Mouse (Mus musculus) cerebellum, postnatal 10 days (tissue): ENCODE measurements at regions not wholly inside any gene's neighbourhood (a gene's known extent, or its start where the extent isn't known, plus 50 kb on each side); places are given as distances from the start of the nearest gene placed in this dataset.

Source experiments
- DNase-seq, 2 experiments: peaks; one replicate each; pipeline ENCODE4 v3.0.0; 2021; ENCODE audit warnings: mixed read lengths in 2 of 2

GRCm38 (mm10) chr12:68871259-68871658 lies 287.7 kb downstream of the Rps29 start:
- no peak for DNase-seq

DNA sequence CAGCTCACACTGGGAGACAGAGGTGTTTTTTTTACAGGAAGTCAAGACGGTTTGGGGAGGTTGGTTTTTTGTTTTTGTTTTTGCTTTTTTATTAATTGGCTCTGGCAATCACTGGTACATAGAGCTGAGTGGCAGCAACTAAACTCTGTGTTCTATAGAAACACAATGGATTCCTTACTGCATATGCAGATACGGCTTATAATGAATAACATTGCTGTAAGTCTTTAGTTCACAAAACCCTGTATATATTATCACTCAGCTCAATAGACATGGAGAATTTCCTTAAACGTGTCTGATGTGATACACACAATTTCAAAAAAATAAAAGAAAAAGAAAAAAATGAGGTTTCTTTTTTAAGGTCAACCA lies 296.0 kb downstream of the Rps29 start:
- DNase-seq = no peak

DNA sequence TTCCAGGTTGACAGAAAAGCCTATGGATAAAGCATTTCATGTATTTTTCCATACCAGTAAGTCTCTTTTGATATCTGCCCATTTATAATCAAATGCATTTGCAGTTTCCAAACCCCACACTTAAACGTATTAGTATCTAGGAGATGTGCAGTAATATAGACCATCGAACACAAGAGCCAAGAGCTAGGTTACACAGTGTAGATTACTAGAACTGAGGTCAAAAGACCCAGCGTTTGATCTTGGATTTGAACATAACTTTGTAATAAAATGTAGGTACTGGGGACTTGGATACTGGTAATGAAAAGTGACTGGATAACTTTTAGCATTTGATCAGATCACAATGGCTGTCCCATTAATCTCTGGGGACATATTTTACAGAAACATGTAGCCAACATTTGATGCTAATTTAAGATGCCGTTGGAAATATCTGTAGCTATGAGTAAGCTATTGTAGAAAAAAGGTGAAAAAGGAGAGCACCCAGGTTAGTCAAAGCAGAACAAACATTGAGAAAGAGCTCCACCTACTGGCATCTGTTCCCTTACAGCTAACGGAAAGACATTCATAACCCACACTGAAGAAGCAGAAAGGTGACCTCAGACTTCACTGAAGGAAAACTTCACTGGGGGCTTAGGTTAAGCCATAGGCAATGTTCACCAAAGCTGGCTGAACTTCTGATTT lies 296.5 kb downstream of the Rps29 start:
- peak; percentile 87 to 93 for DNase-seq

DNA sequence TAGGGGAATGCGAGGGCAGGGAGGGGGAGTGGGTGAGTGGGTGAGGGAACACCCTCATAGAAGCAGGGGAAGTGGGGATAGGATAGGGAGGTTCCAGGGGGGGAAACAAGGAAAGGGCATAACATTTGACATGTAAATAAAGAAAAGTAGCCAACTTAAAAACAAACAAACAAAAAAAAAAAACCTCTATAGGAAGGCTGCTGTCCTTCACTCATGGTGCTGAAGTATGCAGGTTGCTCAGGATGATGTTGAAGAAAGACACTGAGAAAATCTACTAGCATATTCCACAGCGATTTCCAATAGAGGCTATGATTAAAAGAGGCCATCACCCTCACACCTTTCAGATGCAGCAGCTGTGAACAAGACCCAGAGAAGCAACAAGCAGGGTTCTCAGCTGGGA lies 298.7 kb downstream of the Rps29 start:
- DNase-seq = no peak

- DNase-seq = peak; percentile 41 to 44
These were observed 309.3 kb downstream of the Rps29 start for GRCm38 (mm10) chr12:68849616-68850140.

DNA sequence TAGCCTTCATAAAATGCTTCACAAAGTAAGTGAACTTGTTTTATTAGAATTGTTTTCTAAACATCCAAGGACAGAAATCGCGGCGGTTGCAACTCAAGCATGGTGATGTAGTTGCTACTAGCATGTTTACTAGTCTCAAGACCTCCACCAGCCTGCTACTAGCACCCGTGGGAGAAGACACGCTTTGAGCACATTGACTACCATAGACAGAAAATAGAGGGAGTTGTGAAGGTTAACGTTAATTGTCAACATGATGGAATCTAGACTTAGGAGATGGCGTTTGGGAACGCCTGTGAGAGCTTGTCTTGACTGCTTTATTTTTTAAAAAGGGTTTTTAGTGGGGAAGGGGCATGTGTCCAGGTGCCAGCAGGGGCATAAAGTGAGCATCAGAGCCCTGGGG lies 318.2 kb downstream of the Rps29 start:
- no peak for DNase-seq

DNA sequence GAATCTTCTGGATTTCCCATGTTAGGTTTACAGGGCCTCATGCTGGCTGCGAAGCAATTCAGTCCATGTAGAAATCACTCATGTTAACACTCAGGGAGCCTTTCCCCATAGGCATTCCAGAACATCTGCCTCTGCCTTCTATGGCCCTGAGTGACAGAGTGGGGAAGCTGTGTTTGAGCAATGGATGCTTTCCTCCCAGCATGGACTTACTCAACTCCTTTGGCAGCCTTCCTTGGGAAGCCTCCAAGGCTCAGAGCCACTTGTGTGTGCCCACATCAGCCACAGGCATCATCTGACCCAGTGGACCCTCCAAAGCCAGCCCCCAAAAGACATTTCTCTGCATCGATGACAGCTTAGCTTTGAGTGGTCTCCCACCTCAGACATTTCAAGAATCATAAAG lies 318.8 kb downstream of the Rps29 start:
- peak in 1 of 2 experiments; percentile 13 for DNase-seq

DNA sequence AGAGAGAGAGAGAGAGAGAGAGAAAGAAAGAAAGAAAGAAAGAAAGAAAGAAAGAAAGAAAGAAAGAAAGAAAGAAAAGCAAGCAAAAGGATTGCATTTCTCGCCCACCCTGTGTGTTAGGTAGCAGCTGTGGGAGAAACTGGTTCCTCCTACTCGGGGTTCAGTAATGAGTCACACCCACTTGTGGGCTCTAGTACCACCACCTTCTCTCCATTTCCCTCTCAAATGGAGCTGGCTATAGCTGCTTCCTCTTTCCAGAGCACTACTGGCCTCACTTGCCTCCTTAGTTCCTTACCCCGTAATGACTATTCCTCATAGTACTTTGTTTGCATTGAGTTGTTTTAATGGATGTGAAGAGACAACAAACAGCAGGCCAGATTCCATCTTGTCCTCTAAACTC lies 323.0 kb downstream of the Rps29 start:
- no peak for DNase-seq

DNA sequence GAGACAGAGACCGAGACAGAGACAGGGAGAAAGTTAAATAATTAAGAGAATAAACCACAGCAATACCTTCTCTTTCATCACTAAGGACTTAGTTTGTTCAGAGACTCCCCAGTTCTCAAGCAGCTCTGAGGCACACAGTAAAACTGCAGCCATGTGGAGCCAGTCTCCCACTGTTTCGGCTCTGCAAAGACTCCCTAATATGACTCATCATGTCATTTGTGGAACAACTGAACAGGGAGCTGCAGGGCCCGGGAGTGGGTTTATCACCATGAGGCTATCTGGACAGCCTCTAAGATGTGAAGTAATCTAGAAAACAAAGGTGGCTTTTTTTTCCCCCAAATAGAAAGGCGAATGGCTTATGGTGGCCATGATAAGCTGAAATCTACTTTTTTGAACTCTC lies 325.1 kb downstream of the Rps29 start:
- DNase-seq = no peak

DNA sequence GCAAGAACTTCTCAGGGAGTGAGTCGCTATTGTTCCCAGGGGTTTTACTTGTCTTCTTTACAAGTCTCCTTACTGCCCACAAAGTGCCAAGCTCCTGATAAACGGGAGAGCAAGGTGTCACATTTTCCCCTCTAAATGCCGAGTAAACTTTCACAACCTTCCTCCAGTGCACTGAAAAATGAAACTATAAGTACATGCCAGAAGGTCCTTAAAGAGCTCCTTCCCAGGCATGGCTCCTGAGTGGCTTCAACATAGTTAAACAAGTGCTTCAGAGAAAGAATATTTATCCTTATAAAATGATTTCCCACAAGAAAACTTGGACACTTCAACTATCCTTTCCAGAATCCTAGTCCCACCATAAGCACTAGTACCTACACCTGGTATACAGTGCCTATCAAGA lies 329.6 kb downstream of the Rps29 start:
- no peak for DNase-seq

DNA sequence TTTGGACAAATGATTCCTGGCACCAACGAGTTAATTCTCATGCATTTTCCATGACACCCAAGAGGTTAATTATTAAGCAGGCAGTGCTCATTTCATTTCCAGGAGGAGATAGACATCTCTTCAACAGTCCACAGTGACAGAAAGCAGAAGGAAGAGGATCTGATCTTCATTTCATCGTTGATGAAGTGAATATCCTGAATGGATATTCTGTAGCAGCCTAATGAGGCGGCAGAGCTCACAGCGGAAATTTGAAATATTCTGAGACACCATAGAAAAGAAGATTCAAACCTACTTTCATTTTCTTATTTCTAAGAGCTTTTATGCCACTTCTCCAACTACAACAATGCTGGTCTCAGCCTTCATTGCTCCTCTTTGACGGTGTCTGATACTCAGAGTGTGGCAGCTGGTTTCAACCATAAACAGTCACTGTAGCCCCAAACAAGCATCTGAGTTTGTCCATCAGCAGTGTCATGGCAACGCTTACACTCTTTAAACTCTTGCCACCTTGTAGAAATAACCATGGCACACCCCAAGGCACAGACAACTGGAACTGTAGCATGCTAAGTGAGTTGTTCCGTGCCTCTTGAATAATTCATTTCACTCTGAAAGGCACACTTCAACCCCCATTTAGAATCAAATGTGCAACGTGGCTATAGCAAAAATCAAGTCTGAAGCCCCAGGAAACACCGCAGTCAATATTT lies 331.3 kb downstream of the Rps29 start:
- DNase-seq = no peak

GRCm38 (mm10) chr12:68794396-68794795 lies 364.6 kb downstream of the Rps29 start:
- no peak for DNase-seq

- no peak for DNase-seq
These were observed 375.4 kb downstream of the Rps29 start for GRCm38 (mm10) chr12:68783636-68784035.

DNA sequence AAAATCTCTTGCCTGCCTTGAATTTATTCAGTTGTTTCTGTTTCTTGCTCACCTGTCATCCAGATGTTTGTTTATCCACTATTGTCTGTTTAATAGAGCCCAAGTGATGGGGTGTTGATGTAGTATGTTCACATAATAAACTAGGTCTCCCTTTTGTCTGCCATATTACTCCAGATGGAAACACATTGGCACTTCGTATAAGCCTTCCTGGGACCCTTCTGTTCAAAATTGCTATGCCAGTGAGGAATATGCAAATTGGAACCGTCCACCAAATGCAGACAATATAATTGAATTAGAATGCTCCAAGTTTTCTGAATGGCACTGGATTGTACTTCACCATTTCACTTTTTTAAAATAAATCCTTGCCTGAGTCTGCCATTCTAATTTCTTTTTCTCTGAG lies 383.5 kb downstream of the Rps29 start:
- DNase-seq = peak; percentile 57 to 69

DNA sequence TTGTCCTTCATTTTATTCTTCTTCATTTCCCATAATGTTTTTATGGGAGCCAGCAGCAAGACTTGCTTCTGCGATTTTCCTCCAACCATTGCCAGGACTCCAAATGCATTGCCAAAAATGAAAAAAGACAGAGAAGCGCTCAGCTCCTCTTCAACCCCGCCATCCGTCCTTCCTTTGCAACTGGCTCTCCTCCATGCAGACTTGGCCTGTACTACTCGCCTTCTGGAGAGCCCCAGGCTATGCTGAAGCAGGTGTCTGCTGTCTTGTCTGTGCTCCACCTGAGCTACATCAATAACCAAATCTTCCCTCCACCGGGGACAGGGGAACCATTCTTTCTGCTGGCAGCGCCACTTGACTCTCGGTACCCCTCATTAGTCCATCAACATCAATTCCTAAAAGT lies 384.2 kb downstream of the Rps29 start:
- DNase-seq = peak; percentile 96 to 97

DNA sequence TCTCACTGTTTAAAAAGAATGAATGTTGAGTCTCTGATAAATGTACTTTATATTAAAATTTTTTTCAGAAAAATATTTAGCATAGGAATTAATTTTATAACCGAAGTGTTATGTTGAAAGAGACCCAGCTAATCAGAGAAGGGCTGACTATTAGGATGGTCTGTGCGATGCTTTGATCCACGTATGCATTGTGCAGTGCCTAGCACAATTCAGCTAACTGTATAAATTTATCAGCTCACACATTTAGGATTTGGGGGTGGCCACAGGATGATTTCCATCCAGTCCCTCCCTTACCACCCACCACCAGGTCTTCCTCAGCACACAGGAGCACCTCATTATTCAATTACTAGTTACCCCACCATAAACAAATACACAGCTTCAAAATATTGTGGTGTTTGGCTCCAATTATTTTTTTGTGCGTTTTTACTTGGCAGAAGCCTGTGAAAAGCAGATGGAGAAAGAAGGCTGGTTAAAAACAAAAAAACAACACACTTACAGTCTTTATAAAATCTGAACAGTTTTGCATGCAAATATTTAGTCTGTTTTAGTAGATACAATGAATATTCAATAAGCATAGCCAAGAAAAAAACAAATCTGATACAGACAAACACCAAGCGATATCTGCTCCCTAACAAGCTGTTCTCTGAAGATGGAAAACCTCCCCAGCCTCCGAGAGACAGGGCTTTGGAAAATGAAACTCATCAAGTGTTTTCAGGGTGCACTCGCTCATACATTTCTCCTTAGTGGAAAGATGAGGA lies 400.5 kb downstream of the Rps29 start:
- peak in 1 of 2 experiments; percentile 39 for DNase-seq

- DNase-seq = peak; percentile 34 to 46
These were observed 430.1 kb downstream of the Rps29 start for GRCm38 (mm10) chr12:68728882-68729281.

- peak; percentile 59 to 77 for DNase-seq
These were observed 440.0 kb downstream of the Rps29 start for GRCm38 (mm10) chr12:68718946-68719345.

GRCm38 (mm10) chr12:68694275-68695267 lies 464.4 kb downstream of the Rps29 start:
- peak; percentile 36 to 46 for DNase-seq

- no peak for DNase-seq
These were observed 470.7 kb downstream of the Rps29 start for GRCm38 (mm10) chr12:68688262-68688661.

DNA sequence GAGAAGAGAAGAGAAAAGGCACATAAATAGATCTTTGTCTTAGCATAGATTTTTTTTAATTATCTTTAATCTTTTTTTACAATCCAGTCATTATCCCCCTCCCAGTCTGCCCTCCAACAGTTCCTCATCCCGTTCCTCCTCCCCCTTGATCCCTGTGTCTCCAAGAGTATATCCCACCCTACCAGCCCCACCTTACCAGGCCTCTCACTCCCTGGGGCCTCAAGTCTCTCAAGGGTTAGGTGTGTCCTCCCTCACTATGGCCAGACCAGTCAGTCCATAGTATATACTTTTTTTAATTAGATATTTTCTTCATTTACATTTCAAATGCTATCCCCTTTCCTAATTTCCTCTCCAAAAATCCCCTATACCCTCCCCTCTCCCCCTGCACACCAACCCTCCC lies 475.1 kb downstream of the Rps29 start:
- no peak for DNase-seq

DNA sequence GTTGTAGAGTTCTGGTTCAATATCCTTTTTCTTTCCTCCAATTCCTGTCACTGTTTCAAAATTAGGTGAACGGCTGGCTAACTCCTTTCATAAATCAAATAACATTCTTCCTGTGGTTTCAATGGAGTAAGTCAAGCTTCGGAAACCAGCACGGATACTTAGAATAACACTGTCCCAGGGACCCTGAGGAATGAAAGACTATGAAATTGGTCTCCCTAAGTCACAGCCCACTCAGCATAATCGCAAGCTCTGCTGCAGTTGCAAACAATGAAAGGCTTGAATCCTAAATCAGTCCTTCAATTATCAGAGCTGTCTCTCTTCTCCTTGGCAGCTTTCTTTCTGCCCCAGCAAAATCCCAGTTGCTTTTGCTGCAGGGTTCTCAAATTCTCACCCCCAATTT lies 475.8 kb downstream of the Rps29 start:
- no peak for DNase-seq
